Mouse (Mus musculus) heart, adult 2 months (tissue): ENCODE data around the gene Enkd1.

Source experiments
- CTCF ChIP-seq: fragments of 200-600 bp; IDR thresholded peaks from 2 replicates; pipeline ENCODE4 v1.8.1; 2022; ENCODE audit warnings: antibody characterized with exemption, mild to moderate bottlenecking, moderate library complexity
- EP300 ChIP-seq: fragments of 200-500 bp; IDR thresholded peaks from 2 replicates; pipeline ENCODE4 v1.6.1; 2011; ENCODE audit warnings: low read depth, low read length, control low read depth; ENCODE audit not compliant: insufficient read depth
- POLR2A ChIP-seq: fragments of 200-500 bp; IDR thresholded peaks from 2 replicates; pipeline ENCODE4 v1.6.1; 2011; ENCODE audit warnings: mild to moderate bottlenecking, low read depth, low read length, control low read depth; ENCODE audit not compliant: insufficient read depth

GRCm38 (mm10) chr8:105727397-105728124 is 19.6 kb upstream of the Enkd1 start:
- no peak for TF ChIP-seq CTCF
- peak; percentile 72 for TF ChIP-seq POLR2A
- peak; percentile 97 for TF ChIP-seq EP300
